Mouse (Mus musculus) mature B cell (primary cell): ENCODE data around the gene Scn4a.

ENCODE experiments used
- in situ Hi-C: fragments of 300-500 bp; cut with MboI; formaldehyde crosslinking; loops from 2 replicates; pipeline ENCODE4 v1.14.3; 2019

The Scn4a gene

DNA sequence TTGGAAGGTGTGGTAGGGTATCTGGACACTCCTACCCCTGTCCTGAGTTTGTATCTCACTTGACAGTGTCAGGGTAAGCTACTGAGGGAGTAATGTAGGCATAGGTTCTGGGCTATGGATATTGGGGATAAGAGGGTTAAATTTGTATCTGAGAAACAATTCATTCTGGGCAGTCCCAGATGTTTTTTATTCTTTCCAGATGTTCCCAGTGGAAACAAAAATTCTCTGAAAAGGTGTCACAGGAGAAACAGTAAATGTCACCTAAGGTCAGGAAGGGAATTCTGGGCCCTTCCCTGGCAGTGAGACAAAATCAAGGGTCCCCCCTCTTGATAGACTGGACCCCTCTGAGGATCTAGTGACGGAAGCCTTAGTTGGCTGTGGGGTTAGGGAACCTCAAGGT is 36.7 kb downstream of the Scn4a start:
- in situ Hi-C loops = no loop called here

DNA sequence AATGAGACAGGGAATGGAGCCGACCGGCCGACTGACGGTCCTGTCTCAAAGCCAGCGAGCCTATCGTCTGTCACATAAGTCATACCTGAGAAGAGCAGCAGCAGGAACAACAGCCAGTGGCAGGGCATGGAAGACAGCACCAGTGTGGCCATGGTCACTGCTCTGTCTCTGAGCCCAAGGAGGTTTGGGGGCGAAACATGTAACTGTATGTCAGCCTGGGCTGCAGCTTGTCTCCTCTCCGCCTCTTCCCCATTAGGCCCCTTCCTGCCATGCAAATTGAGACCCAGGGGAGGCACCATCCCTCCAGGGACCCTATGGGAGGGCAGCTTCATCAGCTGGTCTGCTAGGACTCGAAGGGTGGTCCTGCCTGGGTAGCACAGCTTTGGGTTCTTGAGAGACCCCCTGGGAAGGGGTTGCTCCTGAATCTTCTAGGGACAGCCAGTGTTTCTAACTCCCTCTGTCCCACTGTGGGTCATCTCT is 38.7 kb downstream of the Scn4a start, which contains the start of gene Cd79b:
Cd79b (minus strand) TSS at position 430 of the 480 bp plus-strand sequence.
- in situ Hi-C loops = no loop called here

DNA sequence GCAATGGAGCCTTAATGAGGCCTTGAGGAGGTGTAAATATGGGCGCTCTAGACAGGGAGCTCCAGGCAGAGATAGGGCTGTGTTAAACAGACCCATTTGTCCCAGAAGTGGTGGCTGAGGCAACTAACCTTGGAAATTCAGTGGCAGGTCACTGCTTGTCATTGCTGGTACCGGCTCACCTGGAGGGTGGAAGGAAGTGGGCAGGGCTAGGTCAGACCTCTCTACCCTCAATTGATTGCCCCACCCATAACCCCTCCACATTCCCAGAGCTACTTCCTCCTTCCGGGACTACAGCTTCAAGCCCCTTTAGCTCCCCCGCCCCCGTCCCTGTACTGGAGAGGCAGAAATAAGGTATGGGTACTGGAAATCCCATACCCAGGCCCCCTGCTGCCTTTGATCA is 39.6 kb downstream of the Scn4a start:
- in situ Hi-C loops = no loop called here

DNA sequence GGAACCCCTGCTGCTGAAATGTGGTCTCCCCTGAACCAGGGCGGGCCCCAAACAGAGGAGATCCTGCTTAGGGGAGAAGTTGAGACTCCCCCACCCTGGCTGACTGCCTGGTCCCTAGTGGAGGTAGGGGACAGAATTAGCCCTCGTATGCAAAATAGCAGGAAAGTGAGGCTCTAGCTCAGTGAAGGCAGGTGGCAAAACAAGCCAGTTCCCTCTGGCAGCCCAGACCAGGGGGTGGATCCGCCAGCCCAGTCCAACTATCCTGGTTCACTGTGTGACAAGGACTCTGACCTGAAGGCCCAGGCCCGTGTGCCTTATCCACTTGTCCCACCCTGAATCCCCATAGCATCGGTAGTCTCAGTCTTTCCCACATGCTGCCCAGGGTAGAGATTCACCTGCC is 43.0 kb downstream of the Scn4a start:
- in situ Hi-C loops = no loop called here

DNA sequence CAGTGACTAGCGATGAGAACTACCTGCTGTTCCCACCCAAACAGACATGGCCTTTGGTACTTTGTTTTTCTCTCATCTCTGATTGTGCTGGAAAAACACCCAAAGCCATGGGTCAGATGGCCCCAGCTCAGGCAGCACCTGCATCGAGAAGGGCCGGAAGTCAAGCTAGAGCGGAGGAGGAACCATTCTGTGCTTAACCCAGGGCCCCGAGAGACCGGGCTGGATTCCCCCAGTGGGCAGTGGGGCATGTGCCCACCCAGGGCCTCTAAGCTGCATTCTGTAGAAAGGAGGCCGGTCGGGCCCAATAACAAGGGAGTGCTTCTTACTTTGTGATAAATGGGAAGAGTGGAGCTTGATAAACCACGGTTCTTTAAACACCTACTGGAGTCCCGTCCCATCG is 44.9 kb downstream of the Scn4a start:
- in situ Hi-C loops = no loop called here

DNA sequence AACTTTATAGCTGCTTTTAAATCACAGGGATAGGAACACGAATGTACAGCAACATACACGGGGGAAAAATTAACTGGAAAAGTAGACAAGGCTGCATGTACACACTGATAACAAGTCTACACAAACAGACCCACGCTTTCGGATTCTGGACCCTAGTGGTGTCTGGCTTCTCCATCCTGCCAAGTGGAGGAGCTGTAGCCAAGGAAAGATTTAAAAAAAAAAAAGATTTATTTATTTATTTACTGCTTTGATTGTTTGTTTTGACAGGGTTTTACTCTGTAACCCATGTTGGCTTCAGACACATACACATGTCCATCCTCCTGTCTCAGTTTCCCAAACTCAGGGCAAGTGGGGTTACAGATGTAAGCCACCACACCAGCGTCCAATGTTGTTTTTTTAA is 45.7 kb downstream of the Scn4a start:
- in situ Hi-C loops = no loop called here

DNA sequence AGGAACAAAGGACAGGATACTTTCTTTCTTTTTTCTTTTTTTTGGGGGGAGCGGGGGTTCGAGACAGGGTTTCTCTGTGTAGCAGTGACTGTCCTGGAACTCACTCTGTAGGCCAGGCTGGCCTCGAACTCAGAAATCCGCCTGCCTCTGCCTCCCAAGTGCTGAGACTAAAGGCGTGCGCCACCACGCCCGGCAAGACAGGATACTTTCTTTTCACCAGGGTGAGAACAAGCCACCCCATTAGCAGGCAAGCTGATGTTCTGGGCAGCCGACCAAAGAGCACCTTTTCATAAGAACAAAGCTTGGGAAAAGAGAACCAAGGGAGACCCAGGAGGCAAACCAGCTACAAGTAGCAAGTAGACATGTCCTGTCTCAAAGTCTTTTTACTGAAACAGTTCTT is 46.3 kb downstream of the Scn4a start:
- in situ Hi-C loops = no loop called here

DNA sequence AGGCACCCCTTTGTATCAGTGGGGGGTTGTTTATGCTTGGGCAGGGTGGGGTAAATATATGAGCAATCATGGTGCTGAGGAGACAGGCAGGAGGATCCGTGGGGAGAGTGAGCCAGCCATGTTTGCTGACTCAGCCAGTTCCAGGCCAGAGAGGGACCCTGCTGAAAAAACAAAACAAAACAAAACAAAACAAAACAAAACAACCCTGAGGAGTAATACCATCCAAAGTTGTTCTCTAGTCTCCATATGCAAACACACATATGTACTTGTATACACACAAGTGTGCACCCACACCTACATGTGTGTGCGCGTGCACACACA is 47.1 kb downstream of the Scn4a start:
- in situ Hi-C loops = no loop called here

DNA sequence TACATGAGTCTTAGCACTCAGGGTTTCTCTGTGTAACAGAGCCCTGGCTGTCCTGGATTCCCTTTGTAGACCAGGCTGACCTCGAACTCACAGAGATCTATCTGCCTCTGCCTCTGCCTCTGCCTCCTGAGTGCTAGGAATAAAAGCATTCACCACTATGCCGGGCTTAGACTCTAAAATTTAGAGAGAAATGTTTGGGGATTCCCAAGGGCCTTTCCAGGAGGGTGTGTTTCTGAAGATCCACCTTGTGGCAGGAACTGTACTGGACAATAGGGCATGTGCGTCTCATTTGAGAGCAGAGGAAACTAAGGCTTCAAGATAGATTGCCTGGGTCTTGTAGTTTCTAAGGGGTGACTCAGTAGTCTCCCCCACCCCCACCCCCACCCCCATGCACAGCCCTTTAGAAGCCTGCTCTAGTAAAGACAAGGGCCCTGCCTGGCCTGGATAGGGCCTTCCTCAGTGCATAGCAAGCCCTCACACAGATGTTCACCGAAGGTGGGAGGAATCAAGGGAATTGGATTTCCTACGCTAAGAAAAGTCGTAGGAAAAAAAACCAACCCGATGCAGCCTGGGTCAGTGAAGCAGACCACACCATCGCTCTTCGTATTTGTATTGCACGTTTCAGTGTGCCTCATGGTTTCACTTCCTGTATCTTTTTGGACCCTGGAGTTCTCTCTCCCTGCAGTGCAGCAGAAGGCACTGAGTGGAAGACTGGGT is 47.6 kb downstream of the Scn4a start:
- in situ Hi-C loops = no loop called here

DNA sequence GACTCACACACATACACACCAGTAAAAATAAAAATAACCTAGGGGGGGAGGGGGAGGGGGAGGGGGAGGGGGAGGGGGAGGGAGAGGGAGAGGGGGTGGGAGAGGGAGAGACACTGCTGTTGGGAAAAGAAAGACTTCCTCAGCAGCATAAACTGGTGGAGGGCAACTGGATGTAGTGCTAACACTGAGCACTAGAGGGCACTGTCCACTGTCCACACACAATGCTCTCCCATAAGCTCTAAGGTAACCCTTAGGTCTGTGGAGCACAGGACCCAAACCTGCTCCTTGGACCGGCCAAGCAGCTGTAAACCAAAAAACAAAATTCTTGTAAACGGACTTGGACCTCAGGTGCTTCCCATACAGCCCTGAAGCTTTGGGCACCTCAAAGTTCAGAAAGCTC is 50.5 kb downstream of the Scn4a start:
- in situ Hi-C loops = no loop called here

DNA sequence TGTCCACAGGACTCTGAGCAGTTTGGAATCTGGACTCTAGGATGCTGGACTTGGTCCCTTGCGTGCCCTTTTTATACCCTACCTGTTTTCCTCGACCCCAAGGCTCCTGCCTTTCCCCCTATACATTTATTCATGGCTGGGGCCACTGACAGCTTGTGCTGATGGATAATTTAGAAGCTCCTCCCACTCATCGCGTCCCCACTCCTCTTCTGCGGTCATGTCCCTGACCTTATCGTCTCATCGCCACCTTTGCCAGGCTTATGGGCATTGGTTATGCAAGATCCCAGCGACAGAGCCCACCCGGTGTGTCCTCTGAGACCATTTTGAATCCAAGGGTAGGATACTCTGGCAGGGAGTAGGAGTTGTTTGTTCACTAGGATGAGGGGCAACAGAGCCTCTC is 51.3 kb downstream of the Scn4a start, which contains the start of gene Gh:
Gh (minus strand) TSS at position 101 of the 400 bp plus-strand sequence.
- in situ Hi-C loops = no loop called here

DNA sequence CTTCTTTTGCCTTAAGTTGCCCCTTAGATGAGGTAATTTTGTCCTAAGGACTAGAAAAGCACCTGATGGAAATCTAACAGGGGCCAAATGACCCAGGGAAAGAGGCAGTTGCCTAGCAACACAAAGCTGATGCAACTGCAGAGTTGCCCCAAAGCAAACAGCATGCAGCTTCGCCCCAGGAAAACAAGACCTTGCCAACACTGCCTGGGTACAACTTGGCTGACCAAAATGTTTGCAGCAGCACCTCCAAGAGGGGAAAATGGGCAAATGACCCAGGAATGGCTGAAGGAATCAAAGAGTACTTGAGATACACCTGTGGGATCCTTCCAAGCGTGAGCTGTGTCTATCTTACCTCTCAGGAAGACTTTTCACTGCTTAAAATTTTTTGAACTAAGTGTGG is 61.2 kb downstream of the Scn4a start:
- in situ Hi-C loops = no loop called here

DNA sequence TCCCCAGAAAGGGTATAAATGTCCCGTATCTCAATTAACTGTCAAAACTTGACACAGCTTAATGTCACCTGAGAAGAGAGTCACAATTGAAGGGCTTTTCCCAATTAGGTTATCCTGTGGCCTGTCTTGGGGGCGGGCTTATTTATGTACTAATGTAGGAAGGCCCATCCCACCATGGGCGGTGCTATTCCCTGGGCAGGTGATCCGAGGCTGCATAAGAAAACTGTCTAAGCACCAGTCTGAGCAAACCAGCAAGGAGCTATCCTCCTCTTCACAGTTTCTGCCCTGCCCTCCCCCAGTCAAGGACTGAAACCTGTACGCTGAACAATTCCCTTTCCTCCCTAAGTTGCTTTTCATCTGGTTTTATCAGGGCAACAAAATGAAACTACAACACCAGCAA is 62.7 kb downstream of the Scn4a start:
- in situ Hi-C loops = no loop called here

DNA sequence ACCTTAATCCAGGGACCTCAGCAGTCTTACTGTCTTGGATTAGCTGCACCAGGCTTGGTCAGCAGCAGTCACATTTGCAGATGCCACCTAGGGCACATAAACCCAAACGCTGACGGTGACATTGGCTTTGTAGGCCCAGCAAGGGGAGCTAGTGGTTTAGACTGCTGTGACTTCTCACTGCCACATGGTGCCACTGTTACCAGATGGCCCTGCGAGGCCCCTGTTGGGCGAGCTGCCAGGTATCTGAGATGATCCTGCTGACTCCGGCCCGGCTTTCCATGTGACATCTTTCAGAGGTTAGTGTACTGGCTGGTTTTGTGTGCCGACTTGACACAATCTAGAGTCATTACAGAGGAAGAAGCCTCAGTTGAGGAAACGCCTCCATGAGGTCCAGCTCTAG is 63.7 kb downstream of the Scn4a start:
- in situ Hi-C loops = no loop called here

DNA sequence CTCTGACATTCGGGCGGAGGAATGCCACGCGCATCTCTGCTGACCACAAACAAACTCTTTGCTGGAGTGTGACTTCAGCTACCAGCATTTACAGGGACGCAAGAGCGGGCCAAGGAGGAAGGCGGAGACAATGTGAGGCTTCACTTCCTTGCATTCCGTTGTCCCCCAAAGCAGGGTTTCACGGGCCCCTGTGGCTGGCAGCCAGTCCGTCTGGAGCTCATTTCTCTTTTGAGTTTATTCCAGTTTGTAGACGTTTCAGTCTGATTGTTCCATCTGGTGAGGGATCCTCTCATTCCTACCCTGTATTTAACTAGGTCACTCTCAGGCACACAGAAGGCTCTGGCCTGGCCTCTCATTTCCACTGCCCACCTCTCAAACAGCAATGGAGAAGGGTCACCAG is 66.1 kb downstream of the Scn4a start:
- in situ Hi-C loops = no loop called here

DNA sequence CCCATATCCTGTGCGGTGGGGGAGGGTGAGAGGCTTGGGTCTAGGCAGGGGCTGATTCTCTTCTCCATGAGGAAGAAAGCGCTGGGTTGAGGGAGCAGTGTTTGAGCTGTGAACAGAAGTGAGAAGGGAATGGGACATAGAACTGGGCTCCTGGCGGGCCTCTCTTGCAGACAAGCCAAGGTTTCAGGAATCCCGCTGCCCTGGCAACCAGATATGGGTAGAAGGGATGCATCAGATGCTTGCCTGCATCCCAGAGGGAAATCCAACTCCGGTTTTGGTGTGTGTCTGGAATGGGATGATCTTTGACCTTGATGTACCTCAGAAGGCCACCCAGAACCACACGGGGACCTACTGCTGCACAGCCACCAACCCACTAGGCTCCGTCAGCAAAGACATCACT is 66.9 kb downstream of the Scn4a start:
- in situ Hi-C loops = no loop called here

DNA sequence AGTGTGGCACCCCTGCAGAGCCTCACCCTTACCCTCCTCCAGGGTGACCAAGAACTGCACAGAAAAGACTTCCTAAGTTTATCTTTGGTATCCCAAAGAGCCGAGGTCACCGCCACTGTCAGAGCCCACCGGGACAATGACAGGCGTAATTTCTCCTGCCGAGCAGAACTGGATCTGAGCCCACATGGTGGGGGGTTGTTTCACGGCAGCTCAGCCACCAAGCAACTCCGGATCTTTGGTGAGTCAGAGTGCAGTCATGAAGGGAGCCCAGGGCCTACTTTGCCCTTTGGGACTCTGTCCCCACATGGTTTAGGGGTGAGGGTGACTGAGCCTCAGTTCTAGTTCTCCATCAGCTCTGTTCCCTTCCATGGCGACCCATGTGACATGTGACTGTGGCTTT is 69.0 kb downstream of the Scn4a start:
- in situ Hi-C loops = no loop called here

DNA sequence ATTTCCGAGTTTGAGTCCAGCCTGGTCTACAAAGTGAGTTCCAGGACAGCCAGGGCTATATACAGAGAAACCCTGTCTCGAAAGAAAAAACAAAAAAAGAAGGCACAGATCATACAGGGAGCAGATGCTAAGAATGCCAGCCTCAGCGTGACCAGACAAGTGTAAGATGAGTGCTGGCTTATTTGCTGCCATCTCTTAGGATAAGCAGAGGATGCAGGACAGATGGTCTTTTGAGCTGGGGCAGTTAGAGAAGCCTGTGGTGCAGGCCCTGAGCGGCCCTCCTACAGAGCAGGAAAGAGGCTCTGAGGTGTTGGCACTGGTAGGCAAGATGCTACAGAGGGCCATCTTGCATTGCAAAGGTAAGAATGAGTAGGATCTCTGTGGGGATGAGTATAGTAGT is 69.7 kb downstream of the Scn4a start:
- in situ Hi-C loops = no loop called here

DNA sequence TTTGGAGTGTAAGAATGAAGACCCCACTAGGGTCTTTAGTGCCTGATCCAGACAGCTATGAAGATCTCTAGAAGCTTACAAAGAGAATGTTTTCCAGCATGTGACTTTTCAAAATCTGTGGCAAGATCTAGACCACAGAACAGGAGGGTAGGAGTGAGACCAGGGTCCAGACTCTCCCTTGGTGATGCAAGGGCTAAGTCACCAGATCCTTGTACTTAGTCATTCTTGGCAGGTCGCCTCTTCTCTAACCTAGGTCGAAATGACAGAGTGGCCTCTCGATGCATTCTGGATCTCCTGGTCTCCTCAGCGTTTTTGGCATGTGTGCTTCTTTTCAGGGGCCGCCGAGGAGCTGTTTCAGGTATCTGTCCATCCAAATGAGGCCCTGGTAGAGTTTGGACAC is 70.6 kb downstream of the Scn4a start:
- in situ Hi-C loops = no loop called here

DNA sequence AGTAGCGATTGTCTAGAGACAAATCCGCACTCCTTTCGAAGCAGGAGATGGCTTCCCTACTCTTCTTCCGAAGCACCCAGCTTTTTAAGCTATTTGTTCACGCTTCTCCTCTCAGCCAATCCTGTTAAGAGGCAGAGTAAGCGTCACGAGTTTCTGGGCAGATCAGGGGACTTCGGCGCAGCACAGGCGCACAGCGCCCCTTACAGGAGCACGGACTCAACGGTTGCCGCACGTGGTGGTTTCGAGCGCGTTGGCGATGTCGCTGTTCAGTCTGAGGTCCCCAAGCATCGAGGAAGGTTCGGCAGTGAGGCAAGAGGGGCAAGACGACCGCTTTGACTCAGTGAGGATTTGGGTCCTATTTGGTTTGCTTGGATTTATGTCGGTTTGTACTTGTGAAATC is 76.6 kb downstream of the Scn4a start, which contains the start of gene Tcam1:
Tcam1 (plus strand) TSS at position 219 of the 400 bp plus-strand sequence.
- in situ Hi-C loops = no loop called here

DNA sequence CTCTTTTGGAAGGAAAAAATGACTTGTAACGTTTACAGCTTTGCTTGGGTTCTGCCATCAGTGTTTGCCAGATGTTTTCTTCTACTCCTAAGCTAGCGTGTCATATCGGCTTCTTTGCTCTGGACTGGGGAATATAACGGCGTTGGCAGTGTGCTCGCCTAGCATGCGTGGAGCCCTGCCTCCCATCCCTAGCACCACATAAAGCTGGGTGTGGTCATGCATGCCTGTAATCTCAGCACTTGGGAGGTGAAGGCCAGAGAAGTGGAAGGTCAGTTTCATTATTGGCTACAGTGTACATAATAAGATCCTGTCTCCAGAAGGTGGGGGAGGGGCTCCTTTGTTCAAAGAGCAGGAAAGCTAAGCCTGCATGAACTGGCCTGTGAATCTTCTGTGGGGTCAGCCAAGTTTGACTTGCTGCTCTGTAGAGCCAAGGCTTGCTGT is 78.1 kb downstream of the Scn4a start:
- in situ Hi-C loops = no loop called here

DNA sequence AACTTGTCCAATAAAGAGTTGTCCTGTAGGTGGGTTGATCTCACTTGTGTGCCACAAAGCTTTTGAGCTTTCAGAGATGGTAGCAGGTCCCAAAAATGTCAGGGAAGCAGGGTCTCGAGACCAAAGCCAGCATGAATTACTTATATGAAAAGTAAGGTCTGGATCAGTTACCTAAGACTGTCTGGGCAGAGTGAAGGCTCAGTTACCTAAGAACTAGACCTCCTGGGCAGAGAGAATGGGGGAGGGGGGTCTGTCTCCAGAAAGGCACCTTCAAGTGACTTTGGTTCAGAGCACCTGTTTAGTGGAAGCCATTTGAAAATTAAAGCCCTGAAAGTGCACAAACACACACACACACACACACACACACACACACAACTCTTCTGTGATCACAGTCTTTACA is 78.7 kb downstream of the Scn4a start:
- in situ Hi-C loops = no loop called here

DNA sequence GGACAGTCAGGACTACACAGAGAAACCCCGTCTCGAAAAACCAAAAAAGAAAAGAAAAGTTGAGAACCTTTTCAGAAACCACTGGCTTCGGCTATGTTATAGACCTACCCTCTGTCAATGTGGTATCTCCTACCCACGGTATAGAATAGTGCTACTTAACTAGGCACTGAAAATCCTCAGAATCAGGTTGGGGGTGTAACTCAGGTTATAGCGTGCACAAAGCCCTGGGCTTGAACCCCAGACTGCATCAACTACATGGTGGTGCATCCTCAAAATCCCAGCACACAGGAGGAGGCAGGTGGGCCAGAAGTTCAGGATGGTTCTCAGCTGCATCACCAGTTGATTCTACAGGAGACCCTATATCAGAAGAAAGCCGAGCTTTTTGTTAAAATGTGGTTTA is 79.3 kb downstream of the Scn4a start:
- in situ Hi-C loops = no loop called here

DNA sequence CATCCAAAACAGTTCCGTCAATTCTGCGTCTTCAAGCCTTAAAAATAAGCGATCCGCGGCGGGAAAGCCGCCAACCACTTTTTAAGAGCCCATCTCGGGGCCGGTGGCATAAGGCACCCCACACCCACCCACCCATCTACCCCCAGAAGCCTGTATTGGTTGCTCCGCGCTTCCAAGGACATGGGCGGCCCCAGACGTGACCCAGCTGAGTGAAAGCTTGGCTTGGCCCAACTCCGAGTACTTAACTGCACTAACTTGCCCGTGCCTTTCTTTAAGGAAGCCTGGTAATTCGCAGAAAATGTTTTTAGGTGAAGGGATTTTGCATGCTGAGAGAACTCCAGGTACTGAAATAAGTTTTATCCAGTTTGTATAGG is 79.8 kb downstream of the Scn4a start:
- in situ Hi-C loops = no loop called here
